Mouse (Mus musculus) B cell, adult 2 months (primary cell): ENCODE results near the gene Vps52.
A peak's percentile ranks its signal among the peaks of the same experiment; 100 is the strongest.

Source experiments
- DNase-seq, 2 experiments: peaks; one replicate each; pipeline ENCODE4 v3.0.0; 2022

Vps52 gene

GRCm38 (mm10) chr17:33920282-33921097 lies 35.1 kb upstream of the Vps52 start:
- DNase-seq, result peak; percentile 90 to 91

GRCm38 (mm10) chr17:33921361-33921760 lies 34.3 kb upstream of the Vps52 start:
- no peak for DNase-seq

DNA sequence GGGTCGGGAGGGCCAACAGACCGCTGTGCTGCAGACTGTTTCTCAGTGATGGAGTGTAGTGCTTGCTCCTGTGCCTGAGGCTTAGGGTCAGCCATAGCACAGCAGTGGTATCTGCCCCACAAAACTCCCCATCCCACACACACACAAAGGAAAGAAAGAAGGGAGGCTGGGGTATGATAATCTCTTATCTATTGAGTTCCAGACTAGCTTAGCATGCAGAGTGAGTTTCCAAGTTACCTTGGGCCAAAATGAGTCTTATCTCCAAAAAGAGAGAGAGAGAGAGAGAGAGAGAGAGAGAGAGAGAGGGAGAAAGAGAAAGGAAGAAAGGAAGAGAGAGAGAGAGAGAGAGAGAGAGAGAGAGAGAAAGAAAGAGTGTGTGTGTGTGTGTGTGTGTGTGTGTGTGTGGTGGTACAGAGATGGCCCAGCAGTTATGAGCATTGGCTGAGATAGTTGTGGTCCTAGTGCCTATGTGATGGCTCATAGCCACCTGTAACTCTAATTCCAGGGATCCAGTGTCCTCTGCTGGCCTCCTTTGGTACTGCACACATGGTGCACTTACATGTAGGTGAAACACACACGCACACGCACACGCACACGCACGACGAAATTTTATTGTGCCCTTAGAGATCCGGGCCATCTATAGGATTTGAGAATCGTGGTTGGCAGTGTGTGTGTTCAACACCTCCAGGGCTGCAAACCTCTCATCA lies 30.9 kb upstream of the Vps52 start:
- DNase-seq, result peak; percentile 83 to 84

GRCm38 (mm10) chr17:33925406-33926116 lies 30.1 kb upstream of the Vps52 start:
- DNase-seq, result no peak

GRCm38 (mm10) chr17:33926207-33926932 lies 29.2 kb upstream of the Vps52 start:
- DNase-seq, result peak; percentile 35 to 44

DNA sequence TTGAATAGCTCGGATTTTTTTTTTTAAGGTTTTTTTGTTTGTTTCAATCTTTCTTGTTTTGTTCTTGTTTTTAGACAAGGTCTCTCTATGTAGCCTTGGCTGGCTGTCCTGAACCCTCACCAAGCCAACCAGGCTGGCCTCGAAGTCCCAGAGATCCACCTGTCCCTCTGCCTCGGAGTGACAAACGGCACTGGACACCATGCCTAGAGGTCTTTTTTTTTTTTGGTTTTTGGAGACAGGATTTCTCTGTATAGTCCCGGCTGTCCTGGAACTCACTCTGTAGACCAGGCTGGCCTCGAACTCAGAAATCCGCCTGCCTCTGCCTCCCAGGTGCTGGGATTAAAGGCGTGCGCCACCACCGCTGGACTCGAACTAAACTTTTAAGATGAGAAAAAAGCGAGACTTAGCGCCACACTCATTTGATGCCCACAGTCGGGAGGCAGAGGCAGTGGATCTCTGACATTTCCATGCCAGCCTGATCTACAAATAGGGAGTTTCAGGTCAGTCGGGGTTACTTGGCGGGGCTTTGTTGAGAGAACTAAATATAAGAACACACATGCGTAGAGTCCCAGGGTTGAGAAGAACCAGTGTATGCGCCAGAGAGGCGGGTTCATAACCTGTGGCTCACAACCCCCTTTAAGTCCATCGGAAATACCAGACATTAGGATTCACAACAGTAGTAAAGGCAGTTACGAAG lies 27.2 kb upstream of the Vps52 start:
- no peak for DNase-seq

- DNase-seq, result peak; percentile 96 to 97
These were observed 26.0 kb upstream of the Vps52 start, which contains the start of gene Rgl2 for GRCm38 (mm10) chr17:33929371-33930279. TSS of gene Rgl2 (plus strand) at chr17:33929543.

GRCm38 (mm10) chr17:33930280-33931158 lies 25.1 kb upstream of the Vps52 start:
- peak; percentile 58 to 63 for DNase-seq

DNA sequence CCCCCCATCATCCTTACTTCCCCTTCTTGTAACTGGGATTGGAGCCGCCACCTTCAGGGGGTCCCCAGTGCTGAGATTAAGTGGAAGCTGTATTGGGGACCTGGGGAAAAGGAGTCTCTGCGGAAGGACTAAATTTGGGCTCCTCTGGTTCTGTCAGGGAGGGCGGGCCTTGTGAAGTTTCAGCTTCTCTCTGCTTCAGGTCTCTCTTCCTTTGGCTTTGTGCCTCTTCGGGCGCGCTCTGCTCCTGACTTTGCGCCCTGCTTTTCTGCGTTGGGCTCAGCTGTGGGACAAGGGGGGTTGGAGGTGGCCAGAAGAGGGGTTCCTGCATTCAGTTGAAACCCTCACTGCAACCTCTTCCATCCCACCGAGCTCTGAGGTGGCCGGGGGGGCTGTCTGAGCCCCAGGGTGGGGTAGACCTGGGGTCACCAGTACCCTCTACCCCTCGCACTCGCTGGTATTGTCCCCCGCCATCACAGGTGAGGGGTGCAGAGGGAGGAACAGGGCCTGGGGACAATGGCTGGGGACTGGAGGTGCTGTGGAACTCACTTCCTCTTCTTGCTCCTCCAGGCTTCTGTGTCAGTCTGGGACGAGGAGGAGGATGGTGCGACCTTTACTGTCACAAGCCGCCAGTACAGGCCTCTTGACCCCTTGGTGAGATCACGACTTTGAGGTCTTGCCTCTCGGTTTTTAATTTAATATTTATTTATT lies 24.3 kb upstream of the Vps52 start:
- peak; percentile 29 to 35 for DNase-seq

GRCm38 (mm10) chr17:33931947-33932346 lies 23.7 kb upstream of the Vps52 start:
- DNase-seq, result no peak

DNA sequence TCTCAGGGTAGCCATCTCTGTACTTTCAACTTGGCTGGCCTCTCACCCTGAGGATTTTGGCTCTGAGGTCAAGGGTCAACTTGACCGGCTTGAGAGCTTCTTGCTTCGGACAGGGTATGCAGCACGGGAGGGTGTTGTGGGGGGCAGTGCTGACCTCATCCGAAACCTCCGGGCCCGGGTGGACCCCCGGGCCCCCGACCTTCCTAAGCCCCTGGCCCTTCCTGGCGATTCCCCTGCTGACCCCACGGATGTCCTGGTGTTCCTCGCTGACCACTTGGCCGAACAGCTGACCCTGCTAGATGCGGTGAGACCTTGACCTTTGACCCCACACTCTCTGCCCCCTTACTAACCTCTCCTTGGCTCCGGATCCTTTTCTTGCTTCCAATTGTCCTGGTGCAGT lies 23.2 kb upstream of the Vps52 start:
- no peak for DNase-seq

GRCm38 (mm10) chr17:33932970-33933369 lies 22.6 kb upstream of the Vps52 start:
- DNase-seq, result no peak

DNA sequence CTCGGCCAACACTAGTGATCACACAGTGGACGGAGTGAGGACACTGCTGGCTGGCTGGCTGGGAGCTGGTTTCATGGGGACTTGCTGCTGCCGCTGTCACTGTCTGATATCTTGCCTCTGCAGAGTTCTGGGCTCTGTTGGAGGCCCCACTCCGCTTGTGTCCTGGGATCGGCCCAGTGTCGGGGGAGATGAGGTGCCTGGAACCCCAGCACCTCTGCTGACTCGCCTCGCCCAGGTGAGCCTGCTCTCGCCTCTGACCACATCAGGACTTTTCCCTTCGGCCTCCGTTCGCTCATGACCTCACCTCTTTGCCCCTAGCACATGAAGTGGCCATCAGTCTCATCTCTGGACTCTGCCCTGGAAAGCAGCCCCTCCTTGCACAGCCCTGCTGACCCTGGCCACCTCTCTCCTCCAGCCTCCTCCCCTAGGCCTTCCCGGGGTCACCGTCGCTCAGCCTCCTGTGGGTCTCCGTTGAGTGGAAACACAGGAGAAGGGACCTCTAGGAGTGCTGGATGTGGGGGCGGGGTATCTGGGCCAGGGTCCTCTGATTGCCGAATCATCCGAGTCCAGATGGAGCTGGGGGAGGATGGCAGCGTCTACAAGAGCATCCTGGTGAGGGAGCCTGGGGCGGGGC lies 20.1 kb upstream of the Vps52 start:
- no peak for DNase-seq

GRCm38 (mm10) chr17:33936993-33937392 lies 18.6 kb upstream of the Vps52 start:
- DNase-seq, result no peak

DNA sequence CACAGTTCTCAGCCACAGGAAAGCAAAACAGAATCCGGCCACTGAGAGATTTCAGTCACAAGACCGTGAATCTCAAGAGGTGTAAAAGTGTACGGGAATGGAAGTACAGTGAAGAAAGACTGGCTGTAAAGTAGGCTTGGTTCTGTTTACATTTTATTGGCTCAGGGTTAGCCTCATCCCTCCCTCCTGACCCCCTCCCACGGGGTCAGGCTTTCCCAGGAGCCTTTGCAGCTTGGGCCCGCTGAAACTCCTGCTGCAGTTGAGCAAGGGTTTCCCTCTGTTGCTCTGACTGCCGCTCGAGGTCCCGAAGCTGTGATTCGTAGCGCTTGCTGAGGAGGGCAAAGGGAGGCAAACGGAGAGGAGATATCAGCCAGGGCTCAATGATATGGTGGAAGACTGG lies 16.8 kb upstream of the Vps52 start:
- no peak for DNase-seq

GRCm38 (mm10) chr17:33940206-33940805 lies 15.3 kb upstream of the Vps52 start, which contains the start of the genes Pfdn6 and Wdr46:
TSS of gene Pfdn6 (minus strand) at chr17:33940343.
TSS of gene Wdr46 (plus strand) at chr17:33940660.
- DNase-seq, result peak; percentile 85

- no peak for DNase-seq
These were observed 14.6 kb upstream of the Vps52 start for GRCm38 (mm10) chr17:33940981-33941380.

DNA sequence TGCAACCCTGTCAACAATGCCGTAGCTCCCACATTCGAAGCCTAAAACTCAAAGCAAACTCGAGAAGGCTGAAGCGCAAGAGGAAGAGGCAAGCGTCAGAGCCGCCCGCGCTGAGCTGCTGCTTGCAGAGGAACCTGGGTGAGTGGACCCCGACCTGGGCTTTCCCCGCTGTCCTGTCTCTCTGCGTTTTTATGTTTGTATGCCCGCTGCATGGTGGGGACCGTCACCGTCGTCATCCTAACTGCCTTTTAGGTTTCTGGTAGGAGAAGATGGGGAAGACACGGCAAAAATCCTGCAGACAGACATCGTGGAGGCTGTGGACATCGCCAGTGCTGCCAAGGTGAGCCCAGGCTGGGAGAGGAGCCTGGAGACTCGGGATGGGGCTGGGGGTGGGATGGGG lies 14.2 kb upstream of the Vps52 start:
- DNase-seq, result no peak
